Mouse (Mus musculus): ENCODE results near the gene Ctu2. TPM values are rescaled to one million over a fixed set of nuclear protein-coding genes. Genes with fewer than 3 reads are reported as not detected.

The Ctu2 gene
- 20.8 and 27.6 TPM in 2 replicates for polyA plus RNA-seq (2012; rRNA removed)

GRCm38 (mm10) chr8:122475580-122476320, at the start of gene Ctu2, which contains the start of gene Rnf166:
Gene Ctu2 (plus strand): TSS chr8:122476143.
Gene Rnf166 (minus strand): TSS chr8:122476064.
- peak; percentile 32 for DNase-seq (ENCODE audit: low read depth, low spot score)
- under 1% methylated on average over 82 of the region's 103 CpGs for WGBS

GRCm38 (mm10) chr8:122426145-122426544, 49.8 kb upstream of the Ctu2 start:
- DNase-seq (ENCODE audit: low read depth, low spot score), result no peak
- WGBS, result 40% methylated on average over 9 of the region's 9 CpGs

- DNase-seq (ENCODE audit: low read depth, low spot score), result no peak
- WGBS, result 91% methylated on average over 7 of the region's 7 CpGs
Observed at GRCm38 (mm10) chr8:122427607-122428006, 48.3 kb upstream of the Ctu2 start.

DNA sequence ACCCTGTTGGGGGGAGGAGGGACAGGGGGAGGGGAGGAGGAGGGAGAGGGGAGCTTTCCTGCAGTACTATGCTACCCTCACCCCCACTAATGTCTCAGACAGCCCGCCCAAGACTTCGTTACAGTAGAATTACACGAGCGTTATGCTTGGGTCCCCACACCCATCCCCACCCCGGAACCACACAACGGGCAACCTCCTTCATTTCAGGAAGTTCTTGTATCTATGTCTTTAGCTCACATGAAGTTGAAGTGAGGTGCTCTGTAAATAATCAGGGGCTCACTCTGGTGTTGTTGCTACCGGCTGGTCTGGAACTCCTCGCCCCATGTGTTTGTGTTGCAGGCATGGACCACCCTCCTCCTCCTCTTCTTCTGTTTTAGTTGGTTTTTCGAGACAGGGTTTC, 47.8 kb upstream of the Ctu2 start:
- no peak for DNase-seq (ENCODE audit: low read depth, low spot score)
- WGBS, result 85% methylated on average over 9 of the region's 9 CpGs

- 81% methylated on average over 10 of the region's 10 CpGs for WGBS
- DNase-seq (ENCODE audit: low read depth, low spot score), result no peak
Observed at GRCm38 (mm10) chr8:122430058-122430636, 45.8 kb upstream of the Ctu2 start.

GRCm38 (mm10) chr8:122430646-122431045, 45.3 kb upstream of the Ctu2 start:
- 64% methylated on average over 3 of the region's 3 CpGs for WGBS
- no peak for DNase-seq (ENCODE audit: low read depth, low spot score)

- WGBS, result 13% methylated on average over 18 of the region's 18 CpGs
- no peak for DNase-seq (ENCODE audit: low read depth, low spot score)
Observed at GRCm38 (mm10) chr8:122431694-122432442, 44.1 kb upstream of the Ctu2 start.

- no peak for DNase-seq (ENCODE audit: low read depth, low spot score)
- 1% methylated on average over 45 of the region's 45 CpGs for WGBS
Observed at GRCm38 (mm10) chr8:122432443-122433268, 43.3 kb upstream of the Ctu2 start, which contains the start of gene Cyba. Gene Cyba (minus strand): TSS chr8:122432930.

DNA sequence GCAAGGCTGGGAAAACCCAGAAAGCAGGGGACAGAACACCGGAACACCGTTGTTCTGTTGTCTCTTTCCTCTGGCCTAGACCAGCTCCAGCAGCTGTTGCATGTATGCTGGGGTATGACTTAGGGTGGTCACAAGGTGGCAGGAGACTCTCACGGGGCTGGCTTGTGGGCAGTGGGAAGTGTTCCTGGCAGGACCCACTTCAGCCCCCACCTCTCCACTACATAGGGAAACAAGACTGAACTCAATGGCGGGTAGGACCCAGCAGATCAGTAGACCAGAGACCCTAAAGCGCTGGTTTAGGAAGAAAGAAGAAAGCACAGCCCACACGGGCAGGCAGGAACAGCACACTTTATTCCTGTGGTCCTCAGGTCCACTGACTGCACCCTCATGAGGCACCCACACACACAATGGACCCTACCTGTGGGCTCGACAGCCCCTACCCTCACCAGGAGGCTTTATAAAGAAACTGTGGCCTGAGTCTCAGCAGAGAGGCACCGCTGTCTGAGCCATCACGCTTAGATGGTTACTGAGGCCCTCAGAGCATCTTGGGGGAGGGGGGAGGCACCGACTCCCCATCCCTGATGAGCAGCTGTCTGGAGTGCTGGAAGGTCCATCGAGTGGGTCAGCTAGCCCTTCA, 42.6 kb upstream of the Ctu2 start:
- no peak for DNase-seq (ENCODE audit: low read depth, low spot score)
- WGBS, result 60% methylated on average over 11 of the region's 11 CpGs

- DNase-seq (ENCODE audit: low read depth, low spot score), result no peak
- 92% methylated on average over 6 of the region's 6 CpGs for WGBS
Observed at GRCm38 (mm10) chr8:122435375-122435774, 40.6 kb upstream of the Ctu2 start.

DNA sequence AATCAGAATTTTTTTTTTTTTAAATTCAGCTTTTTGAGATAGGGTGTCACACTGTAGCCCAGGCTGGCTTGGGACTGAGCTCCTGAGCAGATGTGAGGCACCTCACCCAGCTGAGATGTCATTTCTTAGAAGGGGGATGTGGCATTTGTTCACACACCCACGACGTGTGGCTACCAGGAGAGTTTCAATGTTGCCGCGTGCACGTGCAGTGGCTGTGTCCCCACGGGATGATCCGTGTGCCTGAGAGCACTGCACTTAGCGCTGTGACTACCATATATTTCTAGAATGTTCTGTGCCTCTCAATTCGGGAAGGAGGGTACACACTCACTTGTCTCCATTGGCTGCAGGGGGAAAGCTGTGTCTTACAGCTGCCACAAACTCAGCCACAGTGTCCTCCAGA, 39.8 kb upstream of the Ctu2 start:
- no peak for DNase-seq (ENCODE audit: low read depth, low spot score)
- WGBS, result 93% methylated on average over 9 of the region's 9 CpGs

DNA sequence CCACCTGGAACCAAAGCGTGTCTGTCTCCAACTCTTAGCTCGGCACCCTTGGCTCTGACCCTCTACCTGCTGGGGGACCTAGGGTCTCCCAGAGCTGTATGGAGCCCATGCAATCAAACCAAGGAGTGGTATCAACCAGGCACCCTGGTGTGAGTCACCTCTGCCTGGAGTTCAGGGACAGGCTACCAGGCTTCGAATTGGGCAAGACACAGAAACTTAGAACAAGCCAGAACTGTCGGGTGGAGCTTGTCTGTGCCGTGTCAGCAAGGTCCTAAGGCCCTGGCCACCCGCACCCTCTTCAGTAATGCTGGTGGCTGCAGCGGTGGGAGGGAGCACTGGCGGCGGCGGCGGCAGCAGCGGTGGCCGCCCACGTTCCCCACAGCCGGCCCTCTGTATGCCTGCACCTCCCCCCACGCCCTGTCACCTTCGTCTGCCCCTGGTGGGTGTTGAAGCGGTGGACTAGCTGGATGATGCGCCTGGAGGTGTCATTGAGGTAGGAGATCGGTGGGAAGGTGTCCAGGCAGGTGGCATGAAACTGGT, 39.3 kb upstream of the Ctu2 start:
- DNase-seq (ENCODE audit: low read depth, low spot score), result no peak
- 85% methylated on average over 20 of the region's 20 CpGs for WGBS

- WGBS, result 87% methylated on average over 13 of the region's 13 CpGs
- no peak for DNase-seq (ENCODE audit: low read depth, low spot score)
Observed at GRCm38 (mm10) chr8:122437708-122438331, 38.1 kb upstream of the Ctu2 start.

DNA sequence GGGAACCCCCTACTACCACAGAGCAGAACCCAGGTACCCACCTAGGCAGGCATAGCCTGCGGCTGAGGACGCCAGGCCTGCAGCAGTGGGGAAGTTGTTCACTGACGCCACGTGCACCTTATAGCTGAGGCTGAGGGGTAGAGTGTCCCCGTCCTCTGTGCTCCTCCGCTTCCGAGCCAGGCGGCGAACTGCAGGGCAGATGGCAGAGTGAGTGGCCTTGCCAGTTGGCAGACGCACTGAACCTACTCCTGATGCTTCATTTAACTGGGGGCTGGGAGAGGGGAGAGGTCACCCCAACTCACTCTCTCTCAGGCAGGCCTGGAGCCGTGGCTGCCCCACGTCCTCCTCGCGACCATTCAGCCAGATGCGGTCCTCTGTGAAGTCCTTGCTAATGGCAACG, 36.6 kb upstream of the Ctu2 start:
- DNase-seq (ENCODE audit: low read depth, low spot score), result no peak
- 96% methylated on average over 16 of the region's 16 CpGs for WGBS

GRCm38 (mm10) chr8:122441326-122441725, 34.6 kb upstream of the Ctu2 start:
- WGBS, result 63% methylated on average over 1 of the region's 1 CpGs
- no peak for DNase-seq (ENCODE audit: low read depth, low spot score)

DNA sequence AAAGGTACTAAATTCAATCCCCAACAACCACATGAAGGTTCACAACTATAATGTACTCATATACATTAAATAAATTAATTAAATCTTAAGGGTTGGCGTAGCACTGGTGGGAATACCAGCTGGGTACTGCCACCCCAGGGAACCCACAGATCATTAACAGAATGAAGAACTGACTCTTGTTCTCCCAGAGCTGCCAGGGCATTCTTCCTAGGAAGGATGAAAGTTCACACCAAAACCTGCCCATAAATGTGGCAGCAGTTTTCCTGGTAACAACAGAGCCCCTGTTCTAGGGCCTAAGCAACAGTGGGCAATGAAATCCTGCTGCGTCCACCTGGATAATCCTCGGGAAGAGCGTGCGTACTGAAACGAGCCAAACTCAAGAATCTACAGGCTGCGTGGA, 33.6 kb upstream of the Ctu2 start:
- DNase-seq (ENCODE audit: low read depth, low spot score), result no peak
- WGBS, result 12% methylated on average over 7 of the region's 7 CpGs

- no peak for DNase-seq (ENCODE audit: low read depth, low spot score)
- WGBS, result 1% methylated on average over 12 of the region's 12 CpGs
Observed at GRCm38 (mm10) chr8:122442781-122443180, 33.2 kb upstream of the Ctu2 start.

- DNase-seq (ENCODE audit: low read depth, low spot score), result peak; percentile 97
Observed at GRCm38 (mm10) chr8:122443262-122444006, 32.5 kb upstream of the Ctu2 start, which contains the start of gene Mvd. Gene Mvd (minus strand): TSS chr8:122443422.

More at GRCm38 (mm10) chr8:122443262-122444006, 32.5 kb upstream of the Ctu2 start, which contains the start of gene Mvd:
- WGBS, result under 1% methylated on average over 47 of the region's 47 CpGs

Data from large intestine, adult 2 months (tissue).